Mouse (Mus musculus) ES-E14 (cell line): ENCODE measurements around the gene Ahcy. TPM values are rescaled to one million over a fixed set of nuclear protein-coding genes. Genes with fewer than 3 reads are reported as not detected.

ENCODE experiments used
- DNase-seq: peaks from one replicate; pipeline ENCODE4 v3.0.0-alpha.2; 2013; ENCODE audit warnings: low read depth, low spot score
- H3K27ac ChIP-seq: 2 replicates; pipeline ENCODE4 v1.5.1; 2012; ENCODE audit warnings: low read depth, mild to moderate bottlenecking, low read length, moderate library complexity, mixed read lengths; ENCODE audit not compliant: poor library complexity, insufficient read depth, severe bottlenecking
- H3K36me3 ChIP-seq: 2 replicates; pipeline ENCODE4 v1.6.1; 2012; ENCODE audit warnings: mild to moderate bottlenecking, low read length, moderate library complexity, mixed read lengths; ENCODE audit not compliant: control insufficient read depth, poor library complexity, insufficient read depth, severe bottlenecking
- H3K4me1 ChIP-seq, 2 experiments: fragments of 150-350 bp in 1 of 2; sonication (generic) in 1 of 2; 2 replicates each; pipeline ENCODE4 v1.6.1; 2012; ENCODE audit warnings: low read length in 2 of 2, mild to moderate bottlenecking in 1 of 2, mixed read lengths in 1 of 2; ENCODE audit not compliant: control insufficient read depth in 2 of 2, insufficient read depth in 2 of 2, poor library complexity in 1 of 2
- H3K4me3 ChIP-seq, 2 experiments: fragments of 150-350 bp in 1 of 2; sonication (generic) in 1 of 2; 2 replicates each; pipeline ENCODE4 v1.5.1; 2012; ENCODE audit warnings: low read length in 2 of 2, low read depth in 1 of 2, mild to moderate bottlenecking in 1 of 2, mixed read lengths in 1 of 2; ENCODE audit not compliant: insufficient read depth in 1 of 2, poor library complexity in 1 of 2, severe bottlenecking in 1 of 2
- H3K9ac ChIP-seq: 2 replicates; pipeline ENCODE4 v1.6.1; 2012; ENCODE audit warnings: low read depth, mild to moderate bottlenecking, low read length, mixed read lengths; ENCODE audit not compliant: poor library complexity, insufficient read depth, severe bottlenecking
- H3K9me3 ChIP-seq: fragments of 150-350 bp; sonication (generic); 2 replicates; pipeline ENCODE4 v1.6.1; 2012; ENCODE audit warnings: low read depth, mild to moderate bottlenecking, low read length; ENCODE audit not compliant: control insufficient read depth, insufficient read depth
- CHD2 ChIP-seq: IDR thresholded peaks from 2 replicates; pipeline ENCODE4 v1.6.1; 2014; ENCODE audit warnings: mild to moderate bottlenecking, low read depth, low read length, inconsistent platforms
- HCFC1 ChIP-seq: IDR thresholded peaks from 2 replicates; pipeline ENCODE4 v1.6.1; 2012; ENCODE audit warnings: low read length, inconsistent platforms, borderline replicate concordance; ENCODE audit not compliant: insufficient read depth
- MAFK ChIP-seq: IDR thresholded peaks from 2 replicates; pipeline ENCODE4 v1.6.1; 2014; ENCODE audit warnings: mild to moderate bottlenecking, low read depth, low read length, inconsistent platforms; ENCODE audit not compliant: insufficient read depth
- ZC3H11A ChIP-seq: IDR thresholded peaks from 2 replicates; pipeline ENCODE4 v1.6.1; 2012; ENCODE audit warnings: low read depth, mild to moderate bottlenecking, inconsistent platforms, low read length, borderline replicate concordance
- ZNF384 ChIP-seq: IDR thresholded peaks from 2 replicates; pipeline ENCODE4 v1.6.1; 2012; ENCODE audit warnings: low read depth, low read length, inconsistent platforms
- in situ Hi-C, 2 experiments: fragments of 600-800 bp; cut with MboI; formaldehyde crosslinking; loops; one replicate each; pipeline ENCODE4 v1.15.1; 2025; ENCODE audit warnings: low sequenced_read_pairs in 2 of 2, inconsistent platforms in 1 of 2; ENCODE audit not compliant: unreplicated experiment in 2 of 2
- total RNA-seq: library from RNA; depleted of rRNA; stranded (reverse); fragments of 300-350 nt; gene quantifications from 2 replicates; pipeline ENCODE4 v1.2.3, GENCODE M21; 2012; rRNA removed

Gene Ahcy
- total RNA-seq, 1 experiment: 79.6 TPM

DNA sequence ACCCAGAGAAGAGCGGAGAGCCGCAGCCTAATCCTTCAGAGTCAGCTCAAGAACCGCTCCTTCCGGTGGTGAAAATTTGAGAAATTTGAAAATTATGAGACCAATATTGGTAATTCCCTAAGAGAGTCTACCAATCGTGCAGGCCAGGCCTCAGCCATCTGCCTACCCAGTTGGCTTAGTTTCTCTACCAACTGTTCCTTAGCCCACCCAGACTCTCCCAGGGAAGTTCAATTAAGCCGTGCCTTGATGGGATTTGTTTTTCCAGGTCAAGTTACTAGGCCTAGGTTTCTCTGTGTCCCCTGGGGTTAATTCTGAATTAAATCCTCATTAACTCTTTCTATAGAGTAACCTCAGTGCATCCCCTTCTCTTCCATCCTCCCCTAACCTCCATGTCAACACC, 61.3 kb downstream of the Ahcy start:
- in situ Hi-C loops: no loop called here
- Histone ChIP-seq H3K4me3 (no peak overlapping the region), H3K27ac (no peak overlapping the region), H3K36me3 (no peaks in the 10 kb centered on the region), H3K9ac (no peak overlapping the region), H3K9me3 (no peaks in the 10 kb centered on the region), H3K4me1 (no peaks in the 10 kb centered on the region)
- TF ChIP-seq ZC3H11A (no peak), HCFC1 (no peak), MAFK (no peak), ZNF384 (no peak), CHD2 (no peak)
- no peak for DNase-seq

GRCm38 (mm10) chr2:155011086-155011656, 63.1 kb downstream of the Ahcy start:
- Histone ChIP-seq H3K9me3 (no peaks in the 10 kb centered on the region), H3K4me1 (no peaks in the 10 kb centered on the region), H3K4me3 (no peak overlapping the region), H3K9ac (no peak overlapping the region), H3K27ac (no peak overlapping the region), H3K36me3 (no peaks in the 10 kb centered on the region)
- peak; percentile 21 for DNase-seq
- in situ Hi-C loops: no loop called here
- TF ChIP-seq ZC3H11A (no peak), MAFK (no peak), HCFC1 (no peak), ZNF384 (no peak), CHD2 (no peak)

Other genes starting within 250 kb of the Ahcy start
- 140 and 229 TPM in 2 replicates for gene Eif2s2, start 181.6 kb downstream of the Ahcy start, total RNA-seq
- 0.04 and 0.11 TPM in 2 replicates for gene Gm14226, start 56.2 kb downstream of the Ahcy start, total RNA-seq
- 35.4 and 38.7 TPM in 2 replicates for gene Itch, start 59.0 kb upstream of the Ahcy start, total RNA-seq
- gene Dynlrb1, start 162.0 kb upstream of the Ahcy start, total RNA-seq: 93.0 and 139 TPM in 2 replicates
- gene Map1lc3a, start 201.8 kb upstream of the Ahcy start, total RNA-seq: 32.8 and 38.4 TPM in 2 replicates